Mouse (Mus musculus) skeletal muscle tissue, adult 2 months (tissue): Measurements from ENCODE around the gene Dek.
A peak's percentile ranks its signal among the peaks of the same experiment; 100 is the strongest.

Experiments
- DNase-seq: peaks from one replicate; pipeline ENCODE4 v3.0.0-alpha.2; 2012; ENCODE audit warnings: low read depth, low spot score

Dek gene

GRCm38 (mm10) chr13:47105711-47106579, at the start of gene Dek:
Gene Dek, minus strand, starts transcription at chr13:47106201.
- DNase-seq = peak; percentile 68

- no peak for DNase-seq
Observed at GRCm38 (mm10) chr13:47154866-47155265, 48.9 kb upstream of the Dek start.

- DNase-seq = no peak
Observed at GRCm38 (mm10) chr13:47153206-47153605, 47.2 kb upstream of the Dek start.

- peak; percentile 75 for DNase-seq
Observed at GRCm38 (mm10) chr13:47152390-47152789, 46.4 kb upstream of the Dek start.

GRCm38 (mm10) chr13:47151060-47151459, 45.1 kb upstream of the Dek start:
- no peak for DNase-seq

GRCm38 (mm10) chr13:47149993-47150392, 44.0 kb upstream of the Dek start:
- DNase-seq = no peak

- DNase-seq = no peak
Observed at GRCm38 (mm10) chr13:47148573-47148972, 42.6 kb upstream of the Dek start.

- no peak for DNase-seq
Observed at GRCm38 (mm10) chr13:47146388-47146787, 40.4 kb upstream of the Dek start.

GRCm38 (mm10) chr13:47145939-47146338, 39.9 kb upstream of the Dek start:
- no peak for DNase-seq

GRCm38 (mm10) chr13:47142764-47143163, 36.8 kb upstream of the Dek start:
- peak; percentile 74 for DNase-seq

GRCm38 (mm10) chr13:47135741-47136140, 29.7 kb upstream of the Dek start:
- DNase-seq = no peak

- no peak for DNase-seq
Observed at GRCm38 (mm10) chr13:47134836-47135235, 28.8 kb upstream of the Dek start.

GRCm38 (mm10) chr13:47133058-47133457, 27.1 kb upstream of the Dek start:
- DNase-seq = no peak

GRCm38 (mm10) chr13:47129090-47129489, 23.1 kb upstream of the Dek start:
- no peak for DNase-seq

- no peak for DNase-seq
Observed at GRCm38 (mm10) chr13:47125595-47125994, 19.6 kb upstream of the Dek start.

GRCm38 (mm10) chr13:47124986-47125385, 19.0 kb upstream of the Dek start:
- DNase-seq = no peak

- no peak for DNase-seq
Observed at GRCm38 (mm10) chr13:47124449-47124848, 18.4 kb upstream of the Dek start.

GRCm38 (mm10) chr13:47122537-47123430, 16.8 kb upstream of the Dek start, which contains the start of gene Rnf144b:
Gene Rnf144b, plus strand, starts transcription at chr13:47122656.
- no peak for DNase-seq

- DNase-seq = no peak
Observed at GRCm38 (mm10) chr13:47121333-47121889, 15.4 kb upstream of the Dek start.

- no peak for DNase-seq
Observed at GRCm38 (mm10) chr13:47116000-47116399, 10.0 kb upstream of the Dek start.

GRCm38 (mm10) chr13:47112924-47113323, 6.9 kb upstream of the Dek start:
- DNase-seq = no peak

- DNase-seq = no peak
Observed at GRCm38 (mm10) chr13:47112056-47112455, 6.1 kb upstream of the Dek start.
